Mouse (Mus musculus): ENCODE results near the gene Acaca. TPM values are rescaled to one million over a fixed set of nuclear protein-coding genes. Genes with fewer than 3 reads are reported as not detected.
A peak's percentile ranks its signal among the peaks of the same experiment; 100 is the strongest.

Gene Acaca
- polyA plus RNA-seq, 1 experiment from 2014 or later = 37.2 TPM

DNA sequence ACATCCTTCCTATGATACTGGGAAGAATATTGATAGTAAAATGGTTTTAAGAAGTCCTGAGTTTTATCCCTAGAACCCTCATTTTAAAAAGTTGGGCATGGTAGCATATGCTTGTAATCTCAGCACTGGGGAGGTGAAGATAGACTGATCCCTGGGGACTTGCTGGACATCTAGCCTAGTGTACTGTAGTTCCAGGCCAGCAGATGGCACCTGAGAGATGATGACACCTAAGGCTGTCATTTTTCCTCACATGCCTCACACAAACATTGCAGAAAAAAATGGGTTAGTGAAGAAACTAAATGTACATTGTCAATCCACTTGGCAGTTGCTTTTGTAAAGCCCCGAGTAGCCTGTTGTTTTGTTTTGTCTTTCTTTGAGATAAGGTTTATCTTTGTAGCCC, 235.8 kb downstream of the Acaca start:
- ATAC-seq (replicated peaks; ENCODE audit: low FRiP score) = no peak
- Histone ChIP-seq H3K27me3 (ENCODE audit: control insufficient read depth, insufficient read depth, low read length) (no peaks in the 10 kb centered on the region), H3K36me3 (ENCODE audit: control insufficient read depth, insufficient read depth, low read length) (no peaks in the 10 kb centered on the region), H3K4me2 (ENCODE audit: low read depth, low read length, severe bottlenecking) (no peak overlapping the region), H3K4me3 (ENCODE audit: low read depth, low read length) (no peak overlapping the region), H3K4me1 (replicated peaks; ENCODE audit: control insufficient read depth, insufficient read depth, low read length) (no peaks in the 10 kb centered on the region), H3K9ac (ENCODE audit: low read length) (no peak overlapping the region), H3K9me3 (ENCODE audit: control insufficient read depth, low read length) (no peaks in the 10 kb centered on the region), H3K27ac (ENCODE audit: low read depth, low read length) (no peak overlapping the region)
- WGBS = 86% methylated on average over 1 of the region's 1 CpGs
- DNase-seq (ENCODE audit: low spot score) = no peak

DNA sequence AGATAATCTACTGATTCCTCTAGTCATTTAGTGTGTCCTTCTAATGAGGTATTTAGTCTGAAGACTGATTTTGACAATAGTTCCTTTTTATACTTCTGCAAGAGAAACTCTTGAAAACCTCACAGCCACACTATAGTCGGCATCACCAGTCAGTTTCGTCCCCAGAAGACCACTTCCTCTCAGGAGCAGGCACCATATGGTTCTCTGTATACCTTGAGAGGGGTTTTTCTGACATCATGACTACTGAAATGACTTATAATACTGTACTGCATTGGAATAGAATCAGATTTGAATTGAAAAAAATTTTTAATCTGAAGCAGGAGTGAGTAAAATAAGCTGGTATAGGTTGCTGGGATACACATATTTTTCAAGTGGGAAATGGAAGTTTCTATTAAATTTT, 239.4 kb downstream of the Acaca start:
- Histone ChIP-seq H3K36me3 (ENCODE audit: control insufficient read depth, insufficient read depth, low read length) (no peaks in the 10 kb centered on the region), H3K27ac (ENCODE audit: low read depth, low read length) (no peak overlapping the region), H3K9ac (ENCODE audit: low read length) (no peak overlapping the region), H3K4me2 (ENCODE audit: low read depth, low read length, severe bottlenecking) (no peak overlapping the region), H3K4me1 (replicated peaks; ENCODE audit: control insufficient read depth, insufficient read depth, low read length) (no peaks in the 10 kb centered on the region), H3K9me3 (ENCODE audit: control insufficient read depth, low read length) (no peaks in the 10 kb centered on the region), H3K4me3 (ENCODE audit: low read depth, low read length) (no peak overlapping the region), H3K27me3 (ENCODE audit: control insufficient read depth, insufficient read depth, low read length) (no peaks in the 10 kb centered on the region)
- WGBS = 16% methylated on average over 2 of the region's 2 CpGs
- no peak for ATAC-seq (replicated peaks; ENCODE audit: low FRiP score)
- DNase-seq (ENCODE audit: low spot score) = no peak

DNA sequence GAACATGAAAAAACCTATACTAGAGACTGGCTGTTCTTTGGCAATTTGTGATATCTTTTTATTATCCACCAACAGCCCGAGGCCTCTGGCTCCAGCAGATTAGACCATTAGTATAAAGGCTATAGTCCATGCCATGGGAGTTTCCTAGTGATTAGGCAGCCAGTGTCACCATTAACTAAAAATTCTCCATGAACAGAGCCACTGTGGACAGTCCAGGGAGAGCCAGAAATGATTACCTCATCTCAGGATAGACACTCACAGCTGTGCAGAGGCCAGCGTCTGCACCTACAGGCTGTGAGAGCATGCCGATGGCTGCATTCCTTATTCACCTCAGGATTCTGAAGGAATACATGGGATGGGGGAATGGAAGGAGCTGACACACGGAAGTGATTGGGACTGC, 243.7 kb downstream of the Acaca start:
- Histone ChIP-seq H3K27ac (ENCODE audit: low read depth, low read length) (no peak overlapping the region), H3K27me3 (ENCODE audit: control insufficient read depth, insufficient read depth, low read length) (no peaks in the 10 kb centered on the region; the same call in 1 of the 2 replicates), H3K36me3 (ENCODE audit: control insufficient read depth, insufficient read depth, low read length) (no peaks in the 10 kb centered on the region), H3K4me3 (ENCODE audit: low read depth, low read length) (no peak overlapping the region), H3K9ac (ENCODE audit: low read length) (no peak overlapping the region), H3K9me3 (ENCODE audit: control insufficient read depth, low read length) (no peaks in the 10 kb centered on the region), H3K4me2 (ENCODE audit: low read depth, low read length, severe bottlenecking) (no peak overlapping the region), H3K4me1 (replicated peaks; ENCODE audit: control insufficient read depth, insufficient read depth, low read length) (peaks cover 7% of the 10 kb centered on the region; the same call in 1 of the 2 replicates)
- 87% methylated on average over 4 of the region's 4 CpGs for WGBS
- no peak for ATAC-seq (replicated peaks; ENCODE audit: low FRiP score)
- DNase-seq (ENCODE audit: low spot score) = no peak

DNA sequence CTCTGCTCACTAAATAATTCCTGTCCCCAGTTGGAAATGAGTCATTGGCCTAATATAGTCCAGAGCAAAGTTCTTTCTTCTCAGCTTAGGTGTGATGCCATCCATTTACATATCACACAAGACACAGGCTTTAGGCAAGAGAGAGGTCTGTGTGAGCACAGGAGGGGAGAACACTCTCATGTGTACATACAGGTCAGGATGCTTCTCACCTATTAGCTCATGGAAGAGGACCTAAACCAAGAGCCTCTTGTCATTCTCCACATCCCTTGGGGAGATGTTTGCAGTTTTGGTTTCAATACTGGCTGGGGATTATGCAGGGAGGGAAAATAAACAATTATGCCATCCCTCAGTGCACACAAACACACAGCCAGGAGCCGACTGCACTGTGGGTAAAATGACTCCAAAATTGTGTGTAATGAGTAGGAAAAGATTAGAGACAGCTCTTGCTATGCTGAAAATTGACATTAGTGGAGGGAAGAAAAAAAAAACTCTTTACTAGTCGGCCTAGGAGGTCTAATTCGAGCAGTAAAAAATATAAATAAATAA, 246.6 kb downstream of the Acaca start:
- ATAC-seq (replicated peaks; ENCODE audit: low FRiP score) (peak; percentile 51), DNase-seq (ENCODE audit: low spot score) (no peak)
- no peak overlapping the region for H3K4me2 ChIP-seq (ENCODE audit: low read depth, low read length, severe bottlenecking)
- H3K36me3 ChIP-seq (ENCODE audit: control insufficient read depth, insufficient read depth, low read length) = no peaks in the 10 kb centered on the region
- no peak overlapping the region for H3K9ac ChIP-seq (ENCODE audit: low read length)
- H3K4me1 ChIP-seq (replicated peaks; ENCODE audit: control insufficient read depth, insufficient read depth, low read length) = peaks cover 7% of the 10 kb centered on the region; the same call in 1 of the 2 replicates
- 23% methylated on average over 3 of the region's 3 CpGs for WGBS
- H3K4me3 ChIP-seq (ENCODE audit: low read depth, low read length) = no peak overlapping the region
- H3K27ac ChIP-seq (ENCODE audit: low read depth, low read length) = peak overlapping the region; percentile 43; the same call in 1 of the 2 replicates
- H3K27me3 ChIP-seq (ENCODE audit: control insufficient read depth, insufficient read depth, low read length) = no peaks in the 10 kb centered on the region; the same call in 1 of the 2 replicates
- H3K9me3 ChIP-seq (ENCODE audit: control insufficient read depth, low read length) = no peaks in the 10 kb centered on the region

DNA sequence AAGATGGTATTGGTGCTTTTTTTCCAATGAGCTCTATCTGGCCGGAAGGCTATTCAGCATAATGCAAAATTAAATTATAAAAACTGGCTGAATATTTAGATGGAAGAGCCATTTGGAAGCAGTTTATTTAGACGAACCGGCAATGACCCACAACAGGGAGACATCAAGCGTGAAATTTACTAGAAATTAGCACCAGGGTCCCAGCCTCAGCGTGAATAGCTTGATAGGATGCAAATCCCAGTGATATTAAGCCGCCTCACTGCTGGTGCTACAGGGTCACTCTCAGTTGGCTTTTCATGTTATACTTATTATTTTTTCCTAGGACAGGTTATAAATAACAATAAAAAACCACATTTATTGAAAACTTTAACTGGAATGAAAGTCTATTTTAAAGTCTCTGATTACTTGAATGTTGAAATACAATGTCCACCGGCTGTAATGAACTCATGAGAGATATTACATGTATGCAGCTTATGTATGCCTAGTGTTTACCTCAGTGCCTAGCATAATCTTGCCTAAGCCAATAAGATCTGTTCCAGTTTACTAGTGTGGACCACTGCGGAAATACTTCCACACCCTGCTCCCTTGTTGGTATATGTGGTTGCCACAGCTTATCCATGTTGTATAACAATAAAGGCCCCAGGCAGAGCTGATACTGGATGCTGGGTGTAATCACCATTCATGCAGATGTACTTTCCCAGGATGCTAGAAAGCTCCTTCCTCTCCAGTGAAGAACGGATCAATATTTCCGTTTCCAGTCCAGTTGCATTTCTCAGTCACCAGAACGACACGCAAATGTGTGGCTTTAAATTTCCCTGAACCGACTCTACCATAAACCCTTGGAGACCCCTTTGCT, 247.3 kb downstream of the Acaca start:
- WGBS = 56% methylated on average over 13 of the region's 13 CpGs
- Histone ChIP-seq H3K4me1 (replicated peaks; ENCODE audit: control insufficient read depth, insufficient read depth, low read length) (peaks cover 7% of the 10 kb centered on the region; the same call in 1 of the 2 replicates), H3K9me3 (ENCODE audit: control insufficient read depth, low read length) (no peaks in the 10 kb centered on the region), H3K9ac (ENCODE audit: low read length) (no peak overlapping the region), H3K36me3 (ENCODE audit: control insufficient read depth, insufficient read depth, low read length) (no peaks in the 10 kb centered on the region), H3K4me3 (ENCODE audit: low read depth, low read length) (no peak overlapping the region), H3K4me2 (ENCODE audit: low read depth, low read length, severe bottlenecking) (no peak overlapping the region), H3K27ac (ENCODE audit: low read depth, low read length) (peak overlapping the region; percentile 72), H3K27me3 (ENCODE audit: control insufficient read depth, insufficient read depth, low read length) (no peaks in the 10 kb centered on the region; the same call in 1 of the 2 replicates)
- ATAC-seq (replicated peaks; ENCODE audit: low FRiP score) (no peak), DNase-seq (ENCODE audit: low spot score) (no peak)

DNA sequence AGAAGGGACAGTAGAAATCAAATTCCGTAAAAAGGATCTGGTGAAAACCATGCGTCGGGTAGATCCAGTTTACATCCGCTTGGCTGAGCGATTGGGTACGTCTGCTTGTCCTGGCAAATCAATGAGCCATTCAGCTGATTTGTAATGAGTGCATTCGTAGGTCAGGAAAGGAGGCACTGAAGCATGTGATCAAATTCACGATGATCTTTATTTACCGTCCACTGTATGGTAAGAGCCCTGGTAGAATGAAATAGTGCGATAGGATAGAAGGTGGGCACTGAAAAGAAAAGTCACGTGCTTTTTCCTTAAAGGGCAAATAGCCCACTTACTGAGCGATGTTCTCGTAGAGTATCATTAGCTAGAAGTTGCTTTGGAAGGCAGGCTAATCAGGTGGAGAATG, 253.0 kb downstream of the Acaca start:
- Histone ChIP-seq H3K4me3 (ENCODE audit: low read depth, low read length) (no peak overlapping the region), H3K27ac (ENCODE audit: low read depth, low read length) (peak overlapping the region; percentile 63; the same call in 1 of the 2 replicates), H3K36me3 (ENCODE audit: control insufficient read depth, insufficient read depth, low read length) (no peaks in the 10 kb centered on the region), H3K9ac (ENCODE audit: low read length) (no peak overlapping the region), H3K4me1 (replicated peaks; ENCODE audit: control insufficient read depth, insufficient read depth, low read length) (peaks cover 9% of the 10 kb centered on the region; the same call in 1 of the 2 replicates), H3K4me2 (ENCODE audit: low read depth, low read length, severe bottlenecking) (no peak overlapping the region), H3K9me3 (ENCODE audit: control insufficient read depth, low read length) (no peaks in the 10 kb centered on the region), H3K27me3 (ENCODE audit: control insufficient read depth, insufficient read depth, low read length) (no peaks in the 10 kb centered on the region)
- WGBS = 29% methylated on average over 13 of the region's 13 CpGs
- ATAC-seq (replicated peaks; ENCODE audit: low FRiP score) (peak; percentile 46; the same call in 1 of the 2 replicates), DNase-seq (ENCODE audit: low spot score) (no peak)

DNA sequence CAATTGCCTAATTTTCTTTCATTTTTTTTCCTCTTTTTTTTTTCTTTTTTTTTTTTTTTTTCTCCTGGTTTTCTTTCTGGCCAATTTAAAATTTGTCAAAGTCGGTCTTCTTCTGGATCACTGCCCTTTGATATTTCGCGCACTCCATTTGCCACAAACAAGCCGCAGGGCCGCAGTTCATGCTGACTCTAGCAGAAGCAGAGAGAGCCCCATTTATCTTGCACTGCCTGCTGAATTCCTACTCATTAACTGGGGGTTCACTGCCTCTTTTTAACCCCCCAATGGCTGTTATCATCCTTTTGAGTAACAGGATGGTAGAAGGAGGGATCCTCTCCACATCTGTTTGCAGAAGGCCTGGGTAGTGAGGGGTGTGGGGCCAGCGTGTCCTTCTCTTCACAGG, 254.4 kb downstream of the Acaca start:
- ATAC-seq (replicated peaks; ENCODE audit: low FRiP score) = no peak
- no peak overlapping the region for H3K9ac ChIP-seq (ENCODE audit: low read length)
- H3K4me2 ChIP-seq (ENCODE audit: low read depth, low read length, severe bottlenecking) = no peak overlapping the region
- no peak overlapping the region for H3K27ac ChIP-seq (ENCODE audit: low read depth, low read length)
- H3K4me3 ChIP-seq (ENCODE audit: low read depth, low read length) = no peak overlapping the region
- H3K4me1 ChIP-seq (replicated peaks; ENCODE audit: control insufficient read depth, insufficient read depth, low read length) = peaks cover 9% of the 10 kb centered on the region; the same call in 1 of the 2 replicates
- no peaks in the 10 kb centered on the region for H3K36me3 ChIP-seq (ENCODE audit: control insufficient read depth, insufficient read depth, low read length)
- WGBS = 49% methylated on average over 6 of the region's 6 CpGs
- DNase-seq (ENCODE audit: low spot score) = no peak
- H3K9me3 ChIP-seq (ENCODE audit: control insufficient read depth, low read length) = no peaks in the 10 kb centered on the region
- H3K27me3 ChIP-seq (ENCODE audit: control insufficient read depth, insufficient read depth, low read length) = no peaks in the 10 kb centered on the region

DNA sequence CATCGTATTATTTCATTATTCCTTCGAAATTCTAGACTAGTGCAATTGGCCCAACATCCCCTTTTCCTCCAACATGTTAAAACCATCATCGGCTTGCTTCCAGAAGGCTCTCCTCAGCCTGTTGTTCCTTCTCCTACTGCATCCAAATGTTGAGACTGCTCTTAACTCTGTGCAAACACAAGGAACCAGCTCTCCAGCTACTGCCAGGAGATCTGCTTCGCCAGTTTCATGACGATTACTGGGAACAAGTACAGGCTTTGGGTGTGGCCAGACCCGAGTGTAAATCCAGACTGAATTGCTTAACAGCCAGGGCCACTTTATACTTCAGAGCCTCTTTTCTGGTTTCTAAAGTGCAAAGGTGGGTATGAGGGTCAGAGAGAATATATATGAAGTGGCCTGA, 259.9 kb downstream of the Acaca start:
- no peaks in the 10 kb centered on the region; the same call in 1 of the 2 replicates for H3K36me3 ChIP-seq (ENCODE audit: control insufficient read depth, insufficient read depth, low read length)
- ATAC-seq (replicated peaks; ENCODE audit: low FRiP score) = no peak
- no peak for DNase-seq (ENCODE audit: low spot score)
- H3K4me3 ChIP-seq (ENCODE audit: low read depth, low read length) = no peak overlapping the region
- no peaks in the 10 kb centered on the region for H3K27me3 ChIP-seq (ENCODE audit: control insufficient read depth, insufficient read depth, low read length)
- H3K9ac ChIP-seq (ENCODE audit: low read length) = no peak overlapping the region
- no peaks in the 10 kb centered on the region for H3K4me1 ChIP-seq (replicated peaks; ENCODE audit: control insufficient read depth, insufficient read depth, low read length)
- H3K27ac ChIP-seq (ENCODE audit: low read depth, low read length) = no peak overlapping the region
- WGBS = 92% methylated on average over 6 of the region's 6 CpGs
- H3K4me2 ChIP-seq (ENCODE audit: low read depth, low read length, severe bottlenecking) = no peak overlapping the region
- no peaks in the 10 kb centered on the region for H3K9me3 ChIP-seq (ENCODE audit: control insufficient read depth, low read length)

All from forebrain, embryonic 11.5 days (tissue).